Mouse (Mus musculus) layer of hippocampus, postnatal 10 days (tissue): Measurements from ENCODE around the gene Map3k5. TPM values are rescaled to one million over a fixed set of nuclear protein-coding genes. Genes with fewer than 3 reads are reported as not detected.

Experiments
- DNase-seq, 2 experiments: peaks; one replicate each; pipeline ENCODE4 v3.0.0; 2021; ENCODE audit warnings: low spot score in 2 of 2
- total RNA-seq, 2 experiments: library from RNA; stranded (reverse); gene quantifications; 2 replicates each; pipeline ENCODE4 v1.2.3; 2021

Gene Map3k5
- total RNA-seq, 2 experiments from 2014 or later, result 18.6 to 19.0 TPM

GRCm38 (mm10) chr10:20185264-20185663 lies 251.0 kb downstream of the Map3k5 start:
- no peak for DNase-seq

- DNase-seq, result no peak
Measured at GRCm38 (mm10) chr10:20185806-20186205, 251.5 kb downstream of the Map3k5 start.

- no peak for DNase-seq
Measured at GRCm38 (mm10) chr10:20186800-20187273, 252.6 kb downstream of the Map3k5 start.

- DNase-seq, result no peak
Measured at GRCm38 (mm10) chr10:20190139-20190747, 256.0 kb downstream of the Map3k5 start.

Other genes starting within 250 kb of the Map3k5 start
- not detected for gene Il20ra, start 221.9 kb upstream of the Map3k5 start, total RNA-seq
- under 1 TPM; 0.49 to 0.53 TPM for gene Slc35d3, start 83.0 kb upstream of the Map3k5 start, total RNA-seq
- 10 to 100 TPM; 23.5 to 26.5 TPM for gene Pex7, start 26.8 kb upstream of the Map3k5 start, total RNA-seq
- 10 to 100 TPM; 42.3 to 49.4 TPM for gene Map7, start 214.0 kb downstream of the Map3k5 start, total RNA-seq